Mouse (Mus musculus) monocyte, adult 5-6 weeks (primary cell): Measurements from ENCODE around the gene Serpina3c. TPM values are rescaled to one million over a fixed set of nuclear protein-coding genes. Genes with fewer than 3 reads are reported as not detected.

Experiments used
- ATAC-seq: fragments of 153-309, 156-312 bp; replicated peaks from 2 replicates; pipeline ENCODE4 v1.8.0; 2017; ENCODE audit warnings: mild to moderate bottlenecking; ENCODE audit not compliant: low TSS enrichment, insufficient number of reproducible peaks, severe bottlenecking, poor library complexity, low FRiP score
- total RNA-seq: library from RNA; stranded (forward); fragments of 200-1000, 200-491, 200-594 nt; gene quantifications from 3 replicates; pipeline ENCODE4 v1.2.3, GENCODE M21; 2017

Gene Serpina3c
- total RNA-seq = not detected in 3 replicates

DNA sequence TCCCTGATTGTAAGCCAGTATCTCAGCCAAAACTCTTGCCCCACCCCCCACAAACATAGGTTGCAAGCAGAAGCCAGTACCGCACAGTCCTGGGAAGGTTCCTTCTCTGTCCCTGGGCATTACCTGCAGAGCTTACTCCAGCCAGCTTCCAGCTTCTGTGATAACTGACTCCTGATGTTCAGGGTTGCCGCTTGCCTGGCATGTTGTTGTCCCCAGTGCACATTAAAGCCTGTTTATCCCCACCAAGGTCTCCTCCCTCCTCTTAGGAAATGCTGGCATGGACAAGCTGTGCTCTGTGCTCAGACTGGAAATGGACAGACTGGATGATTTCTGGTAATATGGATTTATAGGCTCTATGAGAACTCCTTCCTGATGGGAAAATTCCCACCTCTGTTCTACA lies at the start of gene Serpina3c:
Serpina3c (minus strand) TSS at position 215 of the 400 bp plus-strand sequence.
- ATAC-seq = no peak

DNA sequence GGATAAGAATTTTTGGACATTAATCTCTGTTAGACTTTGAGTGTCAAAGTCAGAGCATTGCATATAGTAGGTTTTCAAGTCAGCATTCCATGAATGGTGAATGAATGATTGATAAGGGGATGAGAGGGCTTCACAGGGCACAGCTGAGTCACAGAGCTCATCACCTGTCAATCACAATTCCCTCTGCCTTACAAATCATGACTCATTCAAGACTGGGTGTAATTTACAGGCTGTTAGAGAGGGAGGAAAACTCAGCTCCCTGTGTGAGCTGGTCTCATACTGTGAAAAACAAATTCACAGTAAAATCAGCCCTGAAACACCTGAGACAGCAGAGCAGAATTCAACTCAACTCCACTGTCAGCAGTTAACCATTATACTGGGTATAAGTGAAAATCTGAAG lies 37.2 kb upstream of the Serpina3c start:
- no peak for ATAC-seq

GRCm38 (mm10) chr12:104189246-104189645 lies 35.6 kb upstream of the Serpina3c start:
- ATAC-seq = no peak

- no peak for ATAC-seq
These were observed 32.4 kb upstream of the Serpina3c start for GRCm38 (mm10) chr12:104186041-104186581.

GRCm38 (mm10) chr12:104185046-104185445 lies 31.4 kb upstream of the Serpina3c start:
- no peak for ATAC-seq

DNA sequence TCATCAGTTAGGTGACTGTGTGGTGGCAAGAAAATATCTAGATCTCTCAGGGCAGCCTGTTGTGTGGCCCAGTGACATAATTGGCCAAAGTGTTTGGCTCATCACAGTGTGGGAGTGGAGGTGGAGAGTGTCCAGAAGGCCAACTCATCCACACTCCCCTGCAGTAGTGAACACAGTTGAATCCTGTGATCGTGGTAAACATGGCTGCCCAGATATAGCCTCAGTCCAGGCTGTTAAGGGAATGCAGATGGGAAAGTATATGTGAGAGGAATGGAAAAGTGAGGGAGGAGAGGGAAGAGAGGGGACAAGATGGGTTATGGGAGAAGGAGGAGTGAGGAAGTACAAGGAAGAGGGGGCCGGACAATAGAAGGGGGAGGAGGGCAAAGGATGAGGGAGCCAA lies 25.3 kb upstream of the Serpina3c start:
- no peak for ATAC-seq

DNA sequence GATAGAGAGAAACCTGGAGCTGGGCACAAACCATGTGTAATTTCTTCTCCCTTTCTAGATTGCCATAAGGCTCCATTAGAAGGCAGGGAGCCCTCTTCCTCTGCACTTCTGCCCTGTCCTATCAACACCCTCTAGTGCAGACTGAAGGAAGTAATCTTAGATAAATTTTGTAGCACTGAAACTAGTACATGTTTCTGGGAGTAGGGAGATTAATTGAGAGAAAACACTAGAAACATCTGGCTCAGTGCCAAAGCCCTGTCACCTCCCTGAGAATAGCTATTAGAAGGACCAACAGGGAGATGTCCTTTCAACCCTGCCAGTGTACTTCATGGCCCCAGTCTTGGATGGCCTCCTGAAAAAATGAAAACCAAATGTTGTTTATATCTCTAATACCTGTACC lies 24.9 kb upstream of the Serpina3c start:
- no peak for ATAC-seq

DNA sequence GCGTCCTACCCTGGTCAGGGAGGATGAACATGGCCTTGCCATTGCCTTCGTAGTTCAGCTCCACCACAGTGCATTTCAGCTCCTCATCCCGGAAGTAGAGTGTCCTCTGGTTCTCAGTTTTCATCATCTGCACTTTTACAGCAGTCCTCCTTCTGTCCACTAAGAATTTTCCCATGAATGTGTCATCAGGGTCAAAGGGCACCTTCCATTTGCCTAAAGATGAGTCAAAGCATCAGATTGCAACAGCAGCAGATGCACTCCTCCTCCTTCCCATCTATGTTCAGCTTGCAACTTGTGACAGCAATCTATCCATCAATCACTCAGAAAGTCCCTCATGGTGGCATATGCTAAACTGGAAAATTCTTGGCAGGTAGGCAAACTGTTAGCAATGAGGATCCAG lies 22.0 kb upstream of the Serpina3c start:
- ATAC-seq = no peak

DNA sequence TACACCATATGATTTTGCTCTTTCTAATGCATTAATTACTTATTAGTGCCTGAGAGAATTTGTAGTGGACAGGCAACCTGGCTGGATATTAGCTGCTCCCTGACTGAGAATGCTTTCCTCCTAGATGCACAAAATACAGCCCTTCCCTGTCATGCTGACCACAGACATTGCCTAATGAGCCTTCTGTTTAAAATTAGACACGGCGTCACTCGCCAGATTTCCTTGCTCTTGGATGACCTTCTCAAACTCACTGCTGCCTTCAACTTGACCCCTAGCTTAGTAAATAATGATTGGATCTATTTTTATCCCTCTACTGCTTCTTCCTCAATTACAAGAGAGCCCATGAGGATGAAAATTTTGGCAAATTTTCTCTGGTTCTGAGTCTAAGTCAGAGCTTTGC lies 21.1 kb upstream of the Serpina3c start:
- 0 out of 2 replicates have a peak, but pooled peaks have one; percentile 41 for ATAC-seq

DNA sequence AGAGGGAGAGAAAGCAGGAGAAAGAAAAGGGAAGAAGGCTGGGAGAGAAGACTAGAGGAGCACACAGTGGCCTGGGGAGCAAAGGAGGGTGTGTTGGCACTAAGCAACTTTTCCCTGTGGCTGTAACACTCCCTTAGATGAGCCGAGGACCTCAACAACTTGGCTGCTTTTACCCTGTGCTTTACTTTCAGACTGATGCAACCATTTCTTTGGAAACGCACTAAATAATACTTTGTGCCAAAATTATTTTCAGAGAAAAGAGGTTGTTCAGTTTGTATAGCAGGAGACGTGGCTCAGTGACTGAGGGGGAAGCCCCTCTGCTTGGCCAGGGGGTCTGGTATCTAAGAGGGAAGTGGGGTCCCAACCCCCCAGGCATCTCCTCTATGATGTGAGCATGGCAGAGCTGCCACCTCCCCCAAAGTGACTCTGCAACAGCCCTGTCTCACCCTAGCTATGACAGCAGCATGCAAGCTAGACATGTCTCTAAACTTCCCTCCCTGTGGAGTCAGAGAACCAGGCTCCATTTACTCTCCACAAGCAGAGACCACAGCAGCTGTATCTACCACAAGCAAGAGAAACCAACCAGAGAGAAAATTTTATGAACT lies 527 bp downstream of the Serpina3c start:
- ATAC-seq = no peak

DNA sequence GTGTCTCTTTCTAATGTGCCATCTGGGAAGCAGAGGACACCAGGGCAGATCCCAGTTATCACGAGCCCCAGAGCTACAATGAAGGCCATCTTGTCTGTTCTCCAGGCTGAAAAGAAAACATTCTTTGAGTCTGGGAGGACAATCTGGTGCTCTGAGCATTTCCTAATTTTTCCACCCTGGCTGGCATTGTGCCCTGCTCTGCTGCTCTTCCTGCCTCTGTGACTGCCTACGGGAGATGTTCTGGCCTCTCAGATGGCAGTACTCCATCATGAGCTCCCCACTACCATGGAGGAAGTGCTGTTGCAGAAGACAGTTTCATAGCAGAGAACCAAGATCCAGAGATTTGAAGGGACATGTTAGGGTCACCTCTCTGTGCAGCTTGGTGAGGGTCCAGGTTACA lies 1.7 kb downstream of the Serpina3c start:
- no peak for ATAC-seq

GRCm38 (mm10) chr12:104145571-104145970 lies 8.1 kb downstream of the Serpina3c start:
- no peak for ATAC-seq

- no peak for ATAC-seq
These were observed 10.4 kb downstream of the Serpina3c start for GRCm38 (mm10) chr12:104143286-104143685.

DNA sequence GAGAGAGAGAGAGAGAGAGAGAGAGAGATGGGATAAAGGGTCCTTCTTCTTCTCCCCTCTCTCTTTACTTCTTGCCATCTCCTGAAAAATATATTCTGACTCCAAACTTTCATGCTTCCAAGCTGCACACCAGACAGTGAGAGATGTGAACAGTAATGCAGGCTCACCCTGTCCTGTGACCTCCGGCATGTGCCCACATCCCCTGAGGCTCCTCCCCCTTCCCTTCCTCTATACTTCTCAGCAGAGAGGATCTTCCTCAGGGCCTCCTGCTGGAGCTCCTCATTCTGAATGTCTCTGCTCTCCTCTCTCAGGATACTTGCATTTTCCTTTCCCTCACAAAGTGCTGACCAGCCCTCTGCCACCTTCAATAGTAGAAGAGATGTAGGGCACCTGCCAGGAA lies 11.2 kb downstream of the Serpina3c start:
- ATAC-seq = no peak

- ATAC-seq = no peak
These were observed 12.2 kb downstream of the Serpina3c start for GRCm38 (mm10) chr12:104141506-104141905.

DNA sequence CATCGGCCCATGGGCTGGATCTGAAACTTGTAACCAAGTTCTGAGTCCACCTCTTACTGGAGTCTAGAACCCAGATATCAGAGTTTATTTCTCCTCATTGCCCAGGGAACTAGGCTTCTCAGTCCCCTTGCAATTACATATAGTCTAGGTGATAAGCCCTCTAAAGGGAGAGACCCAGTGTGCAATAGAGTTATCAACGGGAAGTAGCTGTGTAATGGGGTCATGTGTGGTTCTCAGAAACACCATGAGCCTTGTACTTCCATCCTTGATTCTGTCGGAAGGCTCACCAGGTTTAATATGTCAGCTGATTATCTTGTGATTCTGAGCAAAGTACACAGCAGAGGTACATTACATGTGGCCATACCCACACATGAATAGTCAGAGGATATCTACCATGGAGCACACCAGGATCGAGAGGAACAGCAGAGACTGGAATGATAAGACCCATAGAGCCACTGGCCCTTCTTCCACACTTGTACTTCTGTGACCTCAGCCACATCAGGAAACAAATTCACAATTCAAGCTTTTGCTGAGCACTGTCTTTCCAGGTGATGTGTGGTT lies 13.0 kb downstream of the Serpina3c start:
- no peak for ATAC-seq

- ATAC-seq = no peak
These were observed 15.5 kb downstream of the Serpina3c start for GRCm38 (mm10) chr12:104138216-104138615.

- ATAC-seq = no peak
These were observed 22.6 kb downstream of the Serpina3c start for GRCm38 (mm10) chr12:104131041-104131440.

- ATAC-seq = no peak
These were observed 26.0 kb downstream of the Serpina3c start, which contains the start of gene Serpina3b for GRCm38 (mm10) chr12:104127696-104128095. TSS of gene Serpina3b (plus strand) at chr12:104127996.

DNA sequence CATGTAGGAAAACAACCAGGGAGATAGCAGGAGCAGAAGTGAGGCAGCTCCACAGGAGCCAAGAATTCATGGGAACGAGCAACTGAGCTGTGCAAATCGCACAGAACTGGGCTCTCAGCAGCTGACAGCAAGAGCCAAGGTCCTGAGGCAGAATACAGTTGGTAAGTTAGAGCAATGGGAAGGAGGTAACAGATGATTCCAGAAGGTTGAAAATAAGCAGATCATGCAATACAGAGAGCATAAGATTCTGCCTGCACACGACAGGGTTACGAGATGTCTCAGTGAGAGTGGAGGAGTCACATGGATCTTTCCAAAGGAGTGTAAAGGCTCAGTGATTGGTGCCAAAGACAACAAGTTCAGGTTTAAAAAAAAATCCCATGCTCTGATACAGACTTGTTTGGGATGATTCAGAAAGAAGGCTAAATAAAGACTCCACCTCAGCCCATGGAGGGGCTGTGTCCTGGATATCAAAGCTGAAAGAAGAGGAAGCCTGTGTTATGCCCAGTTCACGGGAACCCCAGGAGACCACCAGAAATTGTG lies 28.6 kb downstream of the Serpina3c start:
- ATAC-seq = no peak
